Mouse (Mus musculus) adrenal gland, postnatal 4 days (tissue): Measurements from ENCODE around the gene Olfr1015. TPM values are rescaled to one million over a fixed set of nuclear protein-coding genes. Genes with fewer than 3 reads are reported as not detected.

Experiments used
- DNase-seq, 2 experiments: peaks; one replicate each; pipeline ENCODE4 v3.0.0; 2021 to 2022; ENCODE audit warnings: low spot score in 2 of 2, mixed read lengths in 2 of 2
- long read RNA-seq, 2 experiments: library from polyadenylated mRNA; stranded (forward); transcript quantifications; one replicate each; pipeline ENCODE4 v2.0.0; 2021
- total RNA-seq, 2 experiments: library from RNA; stranded (reverse); gene quantifications; 2 replicates each; pipeline ENCODE4 v1.2.3; 2021

Olfr1015 gene
- total RNA-seq: not detected
- long read RNA-seq, experiment 1: 0 reads
- long read RNA-seq, experiment 2: 0 reads

DNA sequence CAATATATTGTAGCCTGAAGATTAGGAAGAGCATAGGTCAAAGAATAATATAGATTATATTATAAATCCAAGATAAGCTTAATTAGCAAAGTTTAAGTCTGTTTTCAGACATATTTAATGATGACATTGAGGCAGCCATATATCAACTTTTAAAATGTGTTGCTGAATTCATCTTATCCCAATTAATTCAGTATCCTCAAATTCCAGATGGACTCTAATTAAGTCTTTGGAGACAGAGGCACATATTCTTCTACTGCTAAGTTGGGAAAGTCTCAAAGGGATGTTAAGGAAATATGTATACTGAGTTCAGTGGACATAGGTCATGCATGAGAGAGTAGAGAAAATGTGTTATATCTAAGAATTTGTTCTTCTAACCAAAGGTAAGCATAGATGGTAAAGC lies at the start of gene Olfr1015:
Gene Olfr1015 (plus strand): TSS at position 301 of the 400 bp plus-strand sequence.
- DNase-seq: no peak

GRCm38 (mm10) chr2:85753822-85754221 lies 28.0 kb upstream of the Olfr1015 start:
- no peak for DNase-seq

- DNase-seq: no peak
Observed at GRCm38 (mm10) chr2:85762666-85763065, 19.2 kb upstream of the Olfr1015 start, which contains the start of gene Olfr1012. Gene Olfr1012 (minus strand): TSS chr2:85762766.

GRCm38 (mm10) chr2:85766798-85767197 lies 15.0 kb upstream of the Olfr1015 start, which contains the start of gene Olfr1013:
Gene Olfr1013 (plus strand): TSS chr2:85767098.
- no peak for DNase-seq

- no peak for DNase-seq
Observed at GRCm38 (mm10) chr2:85772413-85772812, 9.4 kb upstream of the Olfr1015 start, which contains the start of gene Olfr1014. Gene Olfr1014 (plus strand): TSS chr2:85772713.

GRCm38 (mm10) chr2:85792331-85792730 lies 10.5 kb downstream of the Olfr1015 start:
- DNase-seq: no peak

GRCm38 (mm10) chr2:85802444-85802843 lies 20.6 kb downstream of the Olfr1015 start, which contains the start of gene Olfr1016:
Gene Olfr1016 (minus strand): TSS chr2:85802544.
- no peak for DNase-seq

- DNase-seq: no peak
Observed at GRCm38 (mm10) chr2:85804501-85804900, 22.7 kb downstream of the Olfr1015 start.

- DNase-seq: no peak
Observed at GRCm38 (mm10) chr2:85818179-85818578, 36.4 kb downstream of the Olfr1015 start, which contains the start of gene Olfr1018. Gene Olfr1018 (plus strand): TSS chr2:85818479.

Other genes with a start within 250 kb of the Olfr1015 start
- gene Olfr996, start 202.8 kb upstream of the Olfr1015 start, total RNA-seq: not detected
- not detected for gene Olfr998, start 193.1 kb upstream of the Olfr1015 start, total RNA-seq
- gene Olfr1000, start 170.1 kb upstream of the Olfr1015 start, total RNA-seq: not detected
- gene Olfr1002, start 131.3 kb upstream of the Olfr1015 start, total RNA-seq: not detected
- gene Olfr154, start 117.6 kb upstream of the Olfr1015 start, total RNA-seq: not detected
- not detected for gene Olfr1006, start 103.2 kb upstream of the Olfr1015 start, total RNA-seq
- gene Olfr1008, start 92.6 kb upstream of the Olfr1015 start, total RNA-seq: not detected
- under 1 TPM in 1 of 2 experiments, not detected in 1; 0.11 TPM for gene Olfr1009, start 66.6 kb upstream of the Olfr1015 start, total RNA-seq
- gene Olfr1012, start 19.3 kb upstream of the Olfr1015 start, total RNA-seq: not detected
- not detected for gene Olfr1013, start 14.9 kb upstream of the Olfr1015 start, total RNA-seq
- not detected for gene Olfr1014, start 9.3 kb upstream of the Olfr1015 start, total RNA-seq
- gene Olfr1016, start 20.5 kb downstream of the Olfr1015 start, total RNA-seq: not detected
- gene Olfr1018, start 36.5 kb downstream of the Olfr1015 start, total RNA-seq: not detected
- gene Olfr1019, start 63.5 kb downstream of the Olfr1015 start, total RNA-seq: not detected
- gene Olfr1020, start 65.0 kb downstream of the Olfr1015 start, total RNA-seq: not detected
- gene Olfr1022, start 86.6 kb downstream of the Olfr1015 start, total RNA-seq: not detected
- gene Olfr1023, start 103.6 kb downstream of the Olfr1015 start, total RNA-seq: not detected
- gene Olfr1024, start 123.0 kb downstream of the Olfr1015 start, total RNA-seq: not detected
- gene Olfr1025-ps1, start 133.2 kb downstream of the Olfr1015 start, total RNA-seq: not detected
- not detected for gene Olfr1026, start 139.5 kb downstream of the Olfr1015 start, total RNA-seq
- gene Olfr1028, start 168.4 kb downstream of the Olfr1015 start, total RNA-seq: not detected
- not detected for gene Olfr1029, start 191.9 kb downstream of the Olfr1015 start, total RNA-seq
- gene Olfr1030, start 197.3 kb downstream of the Olfr1015 start, total RNA-seq: not detected
- not detected for gene Olfr1031, start 208.3 kb downstream of the Olfr1015 start, total RNA-seq
- gene Olfr1032, start 223.5 kb downstream of the Olfr1015 start, total RNA-seq: not detected
- 1 to 10 TPM; 3.2 to 6.0 TPM for gene Olfr1033, start 238.6 kb downstream of the Olfr1015 start, total RNA-seq